Mouse (Mus musculus) kidney, embryonic 14.5 days (tissue): ENCODE results near the gene Wdr76. TPM values are rescaled to one million over a fixed set of nuclear protein-coding genes. Genes with fewer than 3 reads are reported as not detected.
"Not testable (repeated sequence)": the region's sequence is repeated elsewhere in the genome, so short reads cannot be mapped to it uniquely, and the experiment has no call there.

Source experiments
- ATAC-seq: fragments of 200-750 bp; cut with Nextera tagmentation; 2 replicates; pipeline ENCODE4 v1.8.0; 2017; ENCODE audit warnings: moderate number of reproducible peaks, mild to moderate bottlenecking, moderate TSS enrichment, moderate library complexity; ENCODE audit not compliant: low FRiP score, low TSS enrichment
- H3K27ac ChIP-seq: fragments of 300-500 bp; sonication (generic); 2 replicates; pipeline ENCODE4 v1.5.1; 2014; ENCODE audit warnings: low read depth, mild to moderate bottlenecking, low read length, moderate library complexity, mixed read lengths
- H3K27me3 ChIP-seq: fragments of 300-500 bp; sonication (generic); 2 replicates; pipeline ENCODE4 v1.6.1; 2014; ENCODE audit warnings: mild to moderate bottlenecking, low read length; ENCODE audit not compliant: control insufficient read depth, insufficient read depth
- H3K36me3 ChIP-seq: fragments of 300-500 bp; sonication (generic); 2 replicates; pipeline ENCODE4 v1.6.1; 2014; ENCODE audit warnings: low read length, mixed read lengths; ENCODE audit not compliant: control insufficient read depth, insufficient read depth
- H3K4me1 ChIP-seq: fragments of 300-500 bp; sonication (generic); 2 replicates; pipeline ENCODE4 v1.6.1; 2014; ENCODE audit warnings: low read length, mixed read lengths; ENCODE audit not compliant: control insufficient read depth, insufficient read depth
- H3K4me2 ChIP-seq: fragments of 300-500 bp; sonication (generic); replicated peaks from 2 replicates; pipeline ENCODE4 v1.6.1; 2014; ENCODE audit warnings: low read depth, mild to moderate bottlenecking, low read length
- H3K4me3 ChIP-seq: fragments of 300-500 bp; sonication (generic); 2 replicates; pipeline ENCODE4 v1.5.1; 2014; ENCODE audit warnings: mild to moderate bottlenecking, low read length
- H3K9ac ChIP-seq: fragments of 300-500 bp; sonication (generic); 2 replicates; pipeline ENCODE4 v1.6.1; 2014; ENCODE audit warnings: low read depth, mild to moderate bottlenecking, low read length, moderate library complexity
- H3K9me3 ChIP-seq: fragments of 300-500 bp; sonication (generic); 2 replicates; pipeline ENCODE4 v1.6.1; 2016; ENCODE audit warnings: low read length; ENCODE audit not compliant: control insufficient read depth
- WGBS: fragments of 180-500 bp; shearing (Covaris S2); extraction: QIAGEN DNeasy Blood & Tissue Kit; methylation state at CpG from one replicate; pipeline ENCODE4 v1.1.7; 2014; 5-methylcytosine and 5-hydroxymethylcytosine counted together
- polyA plus RNA-seq: library from polyadenylated mRNA; unstranded; fragments of >200 nt; fragmentation: Nextera tagmentation; extraction: Ambion mirVana; gene quantifications from 2 replicates; pipeline ENCODE4 v1.2.1, GENCODE M21; 2014

Wdr76 gene
- polyA plus RNA-seq, 1 experiment from 2014 or later, result 11.9 TPM

DNA sequence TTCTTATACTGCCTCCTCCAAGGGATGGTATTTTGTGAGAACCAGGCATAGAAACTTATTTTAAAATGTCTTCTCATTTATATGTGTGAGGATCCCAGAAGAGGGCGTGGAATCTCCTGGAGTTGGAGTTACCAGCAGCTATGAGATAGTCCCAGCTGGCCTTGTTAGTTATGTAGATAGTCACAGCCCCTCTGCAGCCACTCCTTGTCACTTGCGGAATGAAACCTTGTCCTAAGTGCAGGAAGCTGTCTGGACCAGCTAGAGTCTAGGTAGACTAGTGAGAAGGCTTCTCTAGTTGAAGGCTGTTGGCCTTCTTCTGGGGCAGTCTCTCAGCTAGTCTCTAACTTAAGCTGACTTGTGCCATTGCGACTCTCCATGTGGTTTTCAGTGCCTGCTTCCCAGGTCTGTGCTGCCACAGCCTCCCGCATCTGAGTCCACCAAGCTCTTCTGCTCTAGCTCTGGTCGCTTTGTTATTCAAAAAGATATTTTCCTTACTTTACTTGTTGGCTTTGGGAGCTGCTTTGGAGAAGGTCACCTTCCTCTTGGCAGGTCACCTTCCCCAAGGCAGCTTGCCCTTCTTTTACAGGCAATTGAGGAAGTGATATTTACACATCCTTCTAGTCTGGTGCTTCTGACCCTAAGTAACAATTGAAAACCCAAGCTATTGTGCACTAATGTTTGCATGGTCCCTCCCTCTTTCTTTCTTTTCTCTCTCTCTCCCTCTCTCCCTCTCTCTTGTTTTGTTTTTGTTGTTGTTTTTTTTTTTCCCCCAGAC, 6.7 kb downstream of the Wdr76 start:
- not testable (repeated sequence) for ATAC-seq, H3K27me3 ChIP-seq, H3K9ac ChIP-seq, H3K9me3 ChIP-seq, H3K4me3 ChIP-seq, H3K27ac ChIP-seq, H3K4me2 ChIP-seq, H3K4me1 ChIP-seq
- 91% methylated on average over 4 of the region's 5 CpGs for WGBS
- peaks cover 32% of the 10 kb centered on the region for H3K36me3 ChIP-seq

DNA sequence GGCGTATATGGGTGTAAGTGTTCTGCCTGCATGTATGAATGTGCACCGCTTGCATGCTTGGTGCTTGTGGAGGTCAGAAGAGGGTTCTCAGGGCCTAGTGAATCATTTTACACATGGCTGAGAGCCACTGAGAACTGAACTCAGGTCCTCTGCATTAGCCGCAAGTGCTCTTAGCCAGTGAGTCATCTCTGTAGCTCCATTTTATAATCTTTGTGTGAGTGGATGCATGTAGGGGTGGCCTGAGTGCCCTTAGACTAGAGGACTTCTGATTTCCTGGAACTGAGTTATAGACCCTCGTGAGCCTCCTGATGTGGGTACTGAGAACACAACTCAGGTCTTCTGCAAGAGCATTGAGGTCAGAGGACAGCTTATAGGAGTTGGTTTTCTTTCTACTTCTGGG, 7.7 kb downstream of the Wdr76 start:
- no peak overlapping the region for H3K27ac ChIP-seq
- no peak for ATAC-seq
- no peaks in the 10 kb centered on the region for H3K9me3 ChIP-seq
- WGBS, result 95% methylated on average over 4 of the region's 4 CpGs
- H3K4me1 ChIP-seq, result 0 out of 2 replicates have a peak, but pooled peaks cover 3% of the 10 kb centered on the region
- H3K36me3 ChIP-seq, result peaks cover 36% of the 10 kb centered on the region
- no peak overlapping the region for H3K9ac ChIP-seq
- no peaks in the 10 kb centered on the region for H3K27me3 ChIP-seq
- H3K4me2 ChIP-seq, result no peak overlapping the region
- no peak overlapping the region for H3K4me3 ChIP-seq

DNA sequence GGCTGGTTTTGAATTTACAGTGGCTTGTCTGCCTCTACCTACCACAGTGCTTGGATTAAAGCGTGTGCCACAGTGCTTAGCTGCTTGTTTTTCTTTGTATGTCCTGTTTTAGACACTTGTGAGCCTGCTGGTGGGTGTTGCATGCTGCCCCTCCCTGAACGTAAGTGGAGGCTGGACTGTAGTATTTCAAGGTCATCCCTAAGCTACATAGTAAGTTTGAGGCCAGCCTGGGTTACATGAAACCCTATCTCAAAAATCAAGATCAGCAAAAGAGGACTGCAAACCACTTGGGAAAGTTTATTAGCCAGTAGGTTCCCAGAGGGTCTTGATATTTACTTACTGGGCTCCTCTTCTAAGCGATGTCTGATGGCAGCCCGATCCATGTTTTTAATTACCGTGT, 11.6 kb downstream of the Wdr76 start:
- H3K4me1 ChIP-seq, result no peaks in the 10 kb centered on the region
- no peak overlapping the region for H3K4me3 ChIP-seq
- H3K27ac ChIP-seq, result no peak overlapping the region
- WGBS, result 95% methylated on average over 5 of the region's 5 CpGs
- H3K4me2 ChIP-seq, result no peak overlapping the region
- no peaks in the 10 kb centered on the region for H3K9me3 ChIP-seq
- H3K27me3 ChIP-seq, result no peaks in the 10 kb centered on the region
- H3K9ac ChIP-seq, result no peak overlapping the region
- H3K36me3 ChIP-seq, result peaks cover 34% of the 10 kb centered on the region; the same call in 1 of the 2 replicates
- no peak for ATAC-seq

DNA sequence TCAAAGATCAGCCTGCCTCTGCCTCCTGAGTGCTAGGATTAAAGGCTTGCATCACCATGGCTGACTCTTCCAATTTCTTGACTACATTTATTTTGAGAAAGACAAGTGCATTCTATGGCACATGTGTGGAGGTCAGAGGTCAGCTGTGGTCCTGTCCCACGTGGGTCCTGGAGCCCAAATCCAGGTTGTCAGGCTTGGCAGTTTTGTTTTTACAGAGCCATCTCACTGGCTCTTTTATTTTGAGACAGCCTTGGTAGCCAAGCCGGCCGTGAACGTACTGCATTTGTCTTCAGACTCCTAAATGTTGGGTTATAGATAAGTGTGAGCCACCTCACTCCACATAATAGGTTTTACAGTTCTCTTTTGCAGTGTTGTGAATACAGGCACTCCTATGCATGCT, 12.2 kb downstream of the Wdr76 start:
- WGBS, result 95% methylated on average over 4 of the region's 4 CpGs
- not testable (repeated sequence) for ATAC-seq, H3K27ac ChIP-seq, H3K27me3 ChIP-seq, H3K4me2 ChIP-seq, H3K9ac ChIP-seq, H3K9me3 ChIP-seq, H3K4me3 ChIP-seq, H3K4me1 ChIP-seq
- peaks cover 33% of the 10 kb centered on the region; the same call in 1 of the 2 replicates for H3K36me3 ChIP-seq

DNA sequence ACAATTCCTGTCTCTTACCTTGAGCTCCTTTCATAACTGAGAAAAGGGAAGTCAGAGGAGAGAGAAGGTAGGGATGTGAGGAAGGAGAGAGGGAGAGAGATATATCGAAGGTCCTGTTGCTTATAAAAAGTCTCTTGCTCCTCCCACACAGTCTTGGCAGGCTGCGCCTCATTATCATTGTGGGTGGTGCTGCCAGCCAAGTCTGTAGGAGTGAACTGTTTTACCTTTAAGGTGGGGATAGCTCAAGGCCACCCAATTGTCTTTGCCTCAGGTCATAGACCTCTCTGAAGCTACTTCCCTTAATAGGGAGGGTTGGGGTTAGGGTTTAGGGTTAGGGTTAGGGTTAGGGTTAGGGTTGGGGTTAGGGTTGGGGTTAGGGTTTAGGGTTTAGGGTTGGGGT, 15.5 kb downstream of the Wdr76 start:
- no peak for ATAC-seq
- Histone ChIP-seq H3K9ac (no peak overlapping the region), H3K27me3 (no peaks in the 10 kb centered on the region), H3K9me3 (no peaks in the 10 kb centered on the region), H3K4me1 (no peaks in the 10 kb centered on the region), H3K4me2 (no peak overlapping the region), H3K36me3 (peaks cover 49% of the 10 kb centered on the region), H3K4me3 (no peak overlapping the region), H3K27ac (no peak overlapping the region)
- 94% methylated on average over 2 of the region's 2 CpGs for WGBS

- H3K9me3 ChIP-seq, H3K4me2 ChIP-seq, ATAC-seq, H3K4me3 ChIP-seq, H3K27me3 ChIP-seq, H3K4me1 ChIP-seq, H3K9ac ChIP-seq, H3K27ac ChIP-seq: not testable (repeated sequence)
- peaks cover 43% of the 10 kb centered on the region for H3K36me3 ChIP-seq
- 96% methylated on average over 3 of the region's 3 CpGs for WGBS
These were observed 16.3 kb downstream of the Wdr76 start for GRCm38 (mm10) chr2:121522830-121523229.

DNA sequence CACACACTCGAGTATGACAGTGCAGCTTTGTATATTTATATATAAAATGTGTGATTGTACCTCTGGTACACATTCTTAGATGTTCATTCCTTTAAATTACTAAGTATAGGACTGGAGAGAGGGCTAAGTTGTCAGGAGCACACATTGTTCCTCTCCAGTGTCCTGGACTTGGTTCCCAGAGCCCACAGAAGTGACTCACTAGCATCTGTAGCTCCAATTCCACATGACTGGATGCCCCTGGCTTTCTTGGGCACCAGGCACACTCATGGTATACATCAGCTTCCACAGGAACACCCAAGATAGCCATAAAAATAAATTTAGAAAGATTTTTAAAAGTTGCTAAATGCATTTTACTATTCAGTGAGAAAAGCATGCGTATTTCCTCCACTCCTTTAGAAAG, 18.5 kb downstream of the Wdr76 start:
- Histone ChIP-seq H3K36me3 (peaks cover 27% of the 10 kb centered on the region), H3K4me1 (no peaks in the 10 kb centered on the region), H3K9me3 (no peaks in the 10 kb centered on the region), H3K27me3 (no peaks in the 10 kb centered on the region), H3K27ac (no peak overlapping the region), H3K4me2 (no peak overlapping the region), H3K9ac (no peak overlapping the region), H3K4me3 (no peak overlapping the region)
- 89% methylated on average over 2 of the region's 2 CpGs for WGBS
- no peak for ATAC-seq

GRCm38 (mm10) chr2:121544829-121545228, 38.3 kb downstream of the Wdr76 start:
- peaks cover 32% of the 10 kb centered on the region for H3K36me3 ChIP-seq
- 91% methylated on average over 3 of the region's 3 CpGs for WGBS
- H3K27me3 ChIP-seq, result no peaks in the 10 kb centered on the region

GRCm38 (mm10) chr2:121549630-121550029, 43.1 kb downstream of the Wdr76 start:
- no peak for ATAC-seq
- H3K36me3 ChIP-seq, result peaks cover 8% of the 10 kb centered on the region; the same call in 1 of the 2 replicates

More at GRCm38 (mm10) chr2:121544829-121545228, 38.3 kb downstream of the Wdr76 start:
- Histone ChIP-seq H3K9ac (no peak overlapping the region), H3K4me2 (no peak overlapping the region), H3K4me1 (no peaks in the 10 kb centered on the region), H3K9me3 (no peaks in the 10 kb centered on the region), H3K27ac (no peak overlapping the region), H3K4me3 (no peak overlapping the region)
- ATAC-seq, result no peak

More at GRCm38 (mm10) chr2:121549630-121550029, 43.1 kb downstream of the Wdr76 start:
- Histone ChIP-seq H3K9ac (no peak overlapping the region), H3K4me3 (no peak overlapping the region), H3K27me3 (no peaks in the 10 kb centered on the region), H3K4me1 (no peaks in the 10 kb centered on the region), H3K27ac (no peak overlapping the region), H3K4me2 (no peak overlapping the region), H3K9me3 (no peaks in the 10 kb centered on the region)
- 97% methylated on average over 6 of the region's 6 CpGs for WGBS
